Mouse (Mus musculus): ENCODE results near the gene Pltp. TPM values are rescaled to one million over a fixed set of nuclear protein-coding genes. Genes with fewer than 3 reads are reported as not detected.
"Not testable (repeated sequence)": the region's sequence is repeated elsewhere in the genome, so short reads cannot be mapped to it uniquely, and the experiment has no call there.

Gene Pltp
- polyA plus RNA-seq, 1 experiment from 2014 or later, result 67.2 TPM

GRCm38 (mm10) chr2:164859640-164860432 is 2.3 kb upstream of the Pltp start:
- Histone ChIP-seq H3K36me3 (ENCODE audit: control insufficient read depth, insufficient read depth) (no peaks in the 10 kb centered on the region), H3K4me2 (ENCODE audit: low read depth, low read length) (no peak overlapping the region), H3K27ac (ENCODE audit: low read length) (no peak overlapping the region), H3K4me3 (ENCODE audit: low read length) (no peak overlapping the region), H3K4me1 (ENCODE audit: control insufficient read depth, insufficient read depth, low read length) (peaks cover 28% of the 10 kb centered on the region), H3K9ac (ENCODE audit: low read length) (no peak overlapping the region), H3K9me3 (replicated peaks; ENCODE audit: control insufficient read depth, low read length) (no peaks in the 10 kb centered on the region), H3K27me3 (ENCODE audit: control insufficient read depth, insufficient read depth, low read length) (peaks cover 21% of the 10 kb centered on the region)
- ATAC-seq (replicated peaks; ENCODE audit: extremely low read depth, insufficient read depth, low FRiP score), result no peak
- 66% methylated on average over 9 of the region's 9 CpGs for WGBS

DNA sequence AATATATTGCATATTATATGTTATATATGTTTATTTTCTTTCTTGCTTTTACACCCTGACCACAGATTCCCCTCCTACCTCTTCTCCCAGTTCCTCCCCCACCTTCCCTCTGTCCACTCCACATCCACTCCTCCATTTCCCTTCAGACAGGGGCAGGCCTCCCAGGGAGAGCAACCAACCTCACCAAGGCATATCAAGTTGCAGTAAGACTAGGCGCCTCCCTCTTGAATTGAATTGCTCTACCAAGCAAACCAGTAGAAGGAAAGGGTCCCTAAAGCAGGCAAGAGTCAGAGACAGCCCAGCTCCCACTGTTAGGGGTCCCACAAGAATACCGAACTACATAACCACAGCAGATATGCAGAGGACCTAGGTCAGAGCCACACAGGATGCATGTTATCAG is 1.6 kb upstream of the Pltp start:
- Histone ChIP-seq H3K27ac (ENCODE audit: low read length) (no peak overlapping the region), H3K9ac (ENCODE audit: low read length) (no peak overlapping the region), H3K9me3 (replicated peaks; ENCODE audit: control insufficient read depth, low read length) (no peaks in the 10 kb centered on the region), H3K27me3 (ENCODE audit: control insufficient read depth, insufficient read depth, low read length) (peaks cover 27% of the 10 kb centered on the region), H3K4me1 (ENCODE audit: control insufficient read depth, insufficient read depth, low read length) (peaks cover 28% of the 10 kb centered on the region), H3K4me2 (ENCODE audit: low read depth, low read length) (no peak overlapping the region), H3K36me3 (ENCODE audit: control insufficient read depth, insufficient read depth) (no peaks in the 10 kb centered on the region), H3K4me3 (ENCODE audit: low read length) (no peak overlapping the region)
- WGBS, result 52% methylated on average over 2 of the region's 2 CpGs
- no peak for ATAC-seq (replicated peaks; ENCODE audit: extremely low read depth, insufficient read depth, low FRiP score)

DNA sequence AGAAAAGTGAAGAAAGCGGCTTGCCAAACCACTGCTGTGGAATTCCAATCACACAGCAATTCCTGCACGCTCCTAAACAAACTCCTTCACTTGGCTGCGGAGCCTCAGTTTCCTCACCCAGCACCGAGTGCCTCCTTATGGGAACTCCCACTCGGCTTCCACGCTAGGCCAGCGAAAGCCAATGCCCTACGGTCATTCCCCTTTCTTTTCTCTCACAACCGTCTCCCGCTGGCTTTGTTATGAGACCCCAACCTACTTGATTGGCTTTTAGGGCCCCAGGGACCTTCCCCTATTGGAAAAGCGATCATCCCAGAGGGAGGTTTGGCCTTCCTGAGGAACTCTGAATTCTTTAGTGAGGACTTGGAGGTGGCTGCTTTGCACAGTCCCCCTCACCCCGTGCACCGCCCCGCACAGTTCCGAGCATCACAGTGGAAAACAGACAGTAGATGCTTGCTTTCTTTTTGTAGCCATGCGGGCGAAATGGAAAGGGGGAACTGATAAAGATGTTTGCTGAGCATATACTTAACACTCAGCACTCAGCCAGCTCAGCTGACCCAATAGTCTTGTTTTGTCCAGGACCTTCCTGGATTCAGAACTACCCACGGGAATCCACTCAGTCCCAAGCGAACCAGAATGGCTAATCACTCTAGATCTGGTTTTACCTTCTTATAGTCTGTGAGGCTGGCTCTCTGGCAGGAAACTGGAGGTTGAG is 487 bp upstream of the Pltp start:
- peak overlapping the region; percentile 62 for H3K4me3 ChIP-seq (ENCODE audit: low read length)
- H3K4me2 ChIP-seq (ENCODE audit: low read depth, low read length), result peak overlapping the region; percentile 98
- H3K36me3 ChIP-seq (ENCODE audit: control insufficient read depth, insufficient read depth), result no peaks in the 10 kb centered on the region
- no peak for ATAC-seq (replicated peaks; ENCODE audit: extremely low read depth, insufficient read depth, low FRiP score)
- no peaks in the 10 kb centered on the region for H3K9me3 ChIP-seq (replicated peaks; ENCODE audit: control insufficient read depth, low read length)
- peaks cover 31% of the 10 kb centered on the region for H3K27me3 ChIP-seq (ENCODE audit: control insufficient read depth, insufficient read depth, low read length)
- peak overlapping the region; percentile 23; the same call in 1 of the 2 replicates for H3K27ac ChIP-seq (ENCODE audit: low read length)
- peaks cover 28% of the 10 kb centered on the region for H3K4me1 ChIP-seq (ENCODE audit: control insufficient read depth, insufficient read depth, low read length)
- WGBS, result 14% methylated on average over 19 of the region's 19 CpGs
- H3K9ac ChIP-seq (ENCODE audit: low read length), result peak overlapping the region; percentile 69; the same call in 1 of the 2 replicates

DNA sequence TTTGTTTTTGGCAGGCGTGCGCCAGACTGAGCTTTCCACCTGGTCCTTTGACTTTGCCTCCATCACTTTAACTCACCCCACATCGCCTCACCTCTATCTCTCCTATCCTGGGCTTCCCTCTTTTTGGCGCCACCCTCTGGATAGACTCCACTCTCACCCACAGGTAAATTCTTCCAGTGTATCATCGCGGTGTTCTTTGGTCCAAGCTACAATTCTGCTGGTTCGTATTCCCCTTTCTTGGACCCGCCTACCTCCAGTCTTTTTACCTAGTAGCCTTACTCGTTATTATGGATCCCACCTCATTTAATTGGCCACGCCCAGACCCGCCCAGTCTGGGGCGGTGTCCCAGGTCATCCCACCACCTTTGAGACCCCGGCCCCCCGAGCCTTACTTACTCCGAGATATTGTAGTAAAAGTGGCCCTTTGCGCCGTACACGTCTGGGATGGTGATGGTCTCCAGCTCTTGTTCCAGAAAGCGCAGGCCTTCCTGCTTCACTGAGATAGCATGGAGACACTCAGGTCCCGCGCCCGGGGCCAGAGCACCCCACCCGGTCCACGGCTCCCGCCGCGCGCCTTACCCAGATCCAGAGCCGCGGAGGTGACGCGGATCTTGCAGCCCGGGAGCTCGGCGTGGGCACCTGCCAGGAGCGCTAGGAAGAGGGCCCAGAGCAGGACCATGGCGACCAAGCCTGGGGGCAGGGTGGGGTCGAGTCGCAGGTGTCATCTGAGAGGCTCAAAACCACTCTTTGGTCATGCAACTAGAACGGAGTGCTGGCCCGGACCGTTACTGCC is 1.0 kb downstream of the Pltp start:
- Histone ChIP-seq H3K27ac (ENCODE audit: low read length) (no peak overlapping the region), H3K9me3 (replicated peaks; ENCODE audit: control insufficient read depth, low read length) (no peaks in the 10 kb centered on the region), H3K4me2 (ENCODE audit: low read depth, low read length) (peak overlapping the region; percentile 98), H3K36me3 (ENCODE audit: control insufficient read depth, insufficient read depth) (no peaks in the 10 kb centered on the region), H3K9ac (ENCODE audit: low read length) (peak overlapping the region; percentile 69), H3K4me3 (ENCODE audit: low read length) (peak overlapping the region; percentile 62), H3K4me1 (ENCODE audit: control insufficient read depth, insufficient read depth, low read length) (peaks cover 16% of the 10 kb centered on the region), H3K27me3 (ENCODE audit: control insufficient read depth, insufficient read depth, low read length) (peaks cover 31% of the 10 kb centered on the region)
- 1% methylated on average over 42 of the region's 42 CpGs for WGBS
- no peak for ATAC-seq (replicated peaks; ENCODE audit: extremely low read depth, insufficient read depth, low FRiP score)

DNA sequence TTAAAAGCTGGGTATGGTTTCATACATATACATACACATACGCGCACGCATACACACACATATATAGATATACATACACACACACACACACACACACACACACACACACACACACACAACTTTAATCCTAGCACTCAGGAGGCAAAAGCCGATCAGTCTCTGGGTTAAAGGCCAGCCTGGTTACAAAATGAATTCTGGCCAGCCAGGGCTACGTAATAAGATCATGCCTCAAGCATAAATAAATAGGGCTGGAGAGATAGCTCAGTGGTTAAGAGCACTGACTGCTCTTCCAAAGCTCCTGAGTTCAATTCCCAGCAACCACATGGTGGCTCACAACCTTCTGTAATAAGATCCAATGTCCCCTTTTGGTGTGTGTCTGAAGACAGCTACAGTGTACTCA is 1.9 kb downstream of the Pltp start:
- H3K4me1 ChIP-seq (ENCODE audit: control insufficient read depth, insufficient read depth, low read length); H3K36me3 ChIP-seq (ENCODE audit: control insufficient read depth, insufficient read depth); H3K4me3 ChIP-seq (ENCODE audit: low read length); ATAC-seq (replicated peaks; ENCODE audit: extremely low read depth, insufficient read depth, low FRiP score); H3K4me2 ChIP-seq (ENCODE audit: low read depth, low read length); H3K27ac ChIP-seq (ENCODE audit: low read length); H3K9me3 ChIP-seq (replicated peaks; ENCODE audit: control insufficient read depth, low read length); H3K9ac ChIP-seq (ENCODE audit: low read length): not testable (repeated sequence)
- 80% methylated on average over 5 of the region's 5 CpGs for WGBS
- H3K27me3 ChIP-seq (ENCODE audit: control insufficient read depth, insufficient read depth, low read length), result peaks cover 31% of the 10 kb centered on the region

- ATAC-seq (replicated peaks; ENCODE audit: extremely low read depth, insufficient read depth, low FRiP score), result no peak
- 75% methylated on average over 8 of the region's 8 CpGs for WGBS
- no peak overlapping the region for H3K4me2 ChIP-seq (ENCODE audit: low read depth, low read length)
- H3K36me3 ChIP-seq (ENCODE audit: control insufficient read depth, insufficient read depth), result no peaks in the 10 kb centered on the region
- H3K4me3 ChIP-seq (ENCODE audit: low read length), result no peak overlapping the region
- H3K27ac ChIP-seq (ENCODE audit: low read length), result no peak overlapping the region
- H3K27me3 ChIP-seq (ENCODE audit: control insufficient read depth, insufficient read depth, low read length), result peaks cover 12% of the 10 kb centered on the region
- H3K9me3 ChIP-seq (replicated peaks; ENCODE audit: control insufficient read depth, low read length), result no peaks in the 10 kb centered on the region
- no peak overlapping the region for H3K9ac ChIP-seq (ENCODE audit: low read length)
- H3K4me1 ChIP-seq (ENCODE audit: control insufficient read depth, insufficient read depth, low read length), result no peaks in the 10 kb centered on the region
Observed at GRCm38 (mm10) chr2:164850061-164850460, 7.5 kb downstream of the Pltp start.

- H3K4me2 ChIP-seq (ENCODE audit: low read depth, low read length), result no peak overlapping the region
- no peaks in the 10 kb centered on the region for H3K9me3 ChIP-seq (replicated peaks; ENCODE audit: control insufficient read depth, low read length)
- no peaks in the 10 kb centered on the region; the same call in 1 of the 2 replicates for H3K36me3 ChIP-seq (ENCODE audit: control insufficient read depth, insufficient read depth)
- WGBS, result 55% methylated on average over 3 of the region's 3 CpGs
- no peak overlapping the region for H3K4me3 ChIP-seq (ENCODE audit: low read length)
- no peaks in the 10 kb centered on the region for H3K27me3 ChIP-seq (ENCODE audit: control insufficient read depth, insufficient read depth, low read length)
- no peak overlapping the region for H3K9ac ChIP-seq (ENCODE audit: low read length)
- H3K27ac ChIP-seq (ENCODE audit: low read length), result no peak overlapping the region
- H3K4me1 ChIP-seq (ENCODE audit: control insufficient read depth, insufficient read depth, low read length), result no peaks in the 10 kb centered on the region
- no peak for ATAC-seq (replicated peaks; ENCODE audit: extremely low read depth, insufficient read depth, low FRiP score)
Observed at GRCm38 (mm10) chr2:164845782-164846181, 11.7 kb downstream of the Pltp start.

DNA sequence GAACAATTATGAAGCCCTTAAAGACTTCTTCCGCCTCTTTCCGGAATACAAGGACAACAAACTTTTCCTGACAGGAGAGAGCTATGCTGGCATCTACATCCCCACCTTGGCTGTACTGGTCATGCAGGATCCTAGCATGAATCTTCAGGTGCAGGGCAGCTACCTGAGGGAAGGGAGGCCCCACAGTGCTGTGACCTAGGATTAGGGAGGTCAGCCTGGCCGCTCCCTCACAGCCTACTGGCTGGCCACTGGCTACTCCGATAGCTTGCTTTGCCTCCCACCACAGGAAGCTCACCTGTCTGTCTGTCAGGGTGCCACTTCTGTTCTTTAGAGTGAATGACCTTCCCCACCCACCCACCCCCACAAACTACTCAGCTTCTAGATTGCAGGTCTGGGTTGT is 22.3 kb downstream of the Pltp start:
- 0 out of 2 replicates have a peak overlapping the region, but pooled peaks have one; percentile 89 for H3K9ac ChIP-seq (ENCODE audit: low read length)
- no peak overlapping the region for H3K27ac ChIP-seq (ENCODE audit: low read length)
- H3K9me3 ChIP-seq (replicated peaks; ENCODE audit: control insufficient read depth, low read length), result no peaks in the 10 kb centered on the region
- peaks cover 38% of the 10 kb centered on the region for H3K36me3 ChIP-seq (ENCODE audit: control insufficient read depth, insufficient read depth)
- no peak for ATAC-seq (replicated peaks; ENCODE audit: extremely low read depth, insufficient read depth, low FRiP score)
- no peaks in the 10 kb centered on the region for H3K27me3 ChIP-seq (ENCODE audit: control insufficient read depth, insufficient read depth, low read length)
- WGBS, result 90% methylated on average over 4 of the region's 4 CpGs
- peak overlapping the region; percentile 75; the same call in 1 of the 2 replicates for H3K4me3 ChIP-seq (ENCODE audit: low read length)
- H3K4me1 ChIP-seq (ENCODE audit: control insufficient read depth, insufficient read depth, low read length), result peaks cover 15% of the 10 kb centered on the region
- H3K4me2 ChIP-seq (ENCODE audit: low read depth, low read length), result peak overlapping the region; percentile 97; the same call in 1 of the 2 replicates

All from heart, embryonic 16.5 days (tissue).